Comparison of ENCODE assay signal across 13 mouse cellular contexts in the genomic region with DNA sequence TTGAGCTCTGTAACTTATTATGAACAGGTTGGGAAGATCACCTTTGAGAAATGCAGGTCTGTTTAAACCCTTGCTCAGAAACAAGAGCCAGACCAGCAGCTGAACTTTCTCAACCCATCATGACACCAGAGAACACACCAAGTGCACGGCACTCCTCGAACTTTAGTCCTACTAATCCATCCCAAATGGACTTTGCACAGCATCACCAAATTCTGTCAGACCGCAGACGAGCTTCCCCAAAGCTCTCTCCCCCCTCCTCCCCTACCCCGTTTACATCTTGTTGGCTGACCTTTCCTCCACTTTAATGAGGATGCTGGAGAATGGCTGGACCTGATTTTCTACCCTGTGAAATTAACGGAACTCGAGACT. TPM values are rescaled to one million over a fixed set of nuclear protein-coding genes. Genes with fewer than 3 reads are reported as not detected.
DNase-seq lines count a peak whose midpoint lies in the region; ATAC-seq and TF ChIP-seq lines count a peak whose summit lies in the region.
"Had no signal": no experiment of that assay in that cellular context is flagged by ENCODE, and none has a peak within 500 bp of the region (broad histone marks: within the 10 kb centered on the region; RNA-seq: fewer than 3 reads in every experiment).

No protein-coding gene starts in this region.

- ATAC-seq in hindbrain, postnatal 0 days, result no peak
- ATAC-seq in forebrain, embryonic 11.5 days (replicated peaks; ENCODE audit: low FRiP score), result no peak
- no peak for ATAC-seq in hindbrain, embryonic 14.5 days (ENCODE audit: low FRiP score)

- intact Hi-C loops in left cerebral cortex, postnatal 4 days (cut with DNase I), result no loop called here

- no peak for DNase-seq in hindbrain, embryonic 10.5 days (ENCODE audit: low spot score)
- DNase-seq in hindbrain, postnatal 0 days (ENCODE audit: low spot score), result no peak
- peak; percentile 24 for DNase-seq in Muller cell, postnatal 12 days (ENCODE audit: inconsistent ontology term)
- DNase-seq in forebrain, embryonic 11.5 days (ENCODE audit: low spot score), result no peak
- no peak for DNase-seq in hindbrain, embryonic 14.5 days (ENCODE audit: low spot score)
- DNase-seq in left cerebral cortex, postnatal 4 days, result no peak
- DNase-seq in liver, result no peak
- DNase-seq in urinary bladder, postnatal 36 days (ENCODE audit: low spot score in 2 of 2), result no peak
- DNase-seq: adrenal gland, postnatal 25 days; cerebellum, postnatal 25 days; heart, postnatal 36 days; kidney, adult 2 months had no signal

- H3K9me3 ChIP-seq in hindbrain, embryonic 10.5 days, result no peaks in the 10 kb centered on the region
- no peaks in the 10 kb centered on the region for H3K9me3 ChIP-seq in hindbrain, postnatal 0 days (ENCODE audit: low read length)
- H3K9me3 ChIP-seq in forebrain, embryonic 11.5 days (ENCODE audit: control insufficient read depth, low read length), result no peaks in the 10 kb centered on the region
- H3K9me3 ChIP-seq in hindbrain, embryonic 14.5 days (ENCODE audit: control insufficient read depth, low read length), result no peaks in the 10 kb centered on the region

- H3K36me3 ChIP-seq in hindbrain, embryonic 10.5 days, result peaks cover 10% of the 10 kb centered on the region
- no peaks in the 10 kb centered on the region for H3K36me3 ChIP-seq in hindbrain, postnatal 0 days (ENCODE audit: insufficient read depth, low read length)
- H3K36me3 ChIP-seq in forebrain, embryonic 11.5 days (ENCODE audit: control insufficient read depth, insufficient read depth, low read length), result no peaks in the 10 kb centered on the region
- no peaks in the 10 kb centered on the region for H3K36me3 ChIP-seq in hindbrain, embryonic 14.5 days (replicated peaks; ENCODE audit: control insufficient read depth, insufficient read depth)

- H3K4me2 ChIP-seq in hindbrain, postnatal 0 days (ENCODE audit: low read depth, low read length), result no peak overlapping the region
- peak overlapping the region; percentile 31; the same call in 1 of the 2 replicates for H3K4me2 ChIP-seq in forebrain, embryonic 11.5 days (ENCODE audit: low read depth, low read length, severe bottlenecking)
- H3K4me2 ChIP-seq in hindbrain, embryonic 14.5 days (replicated peaks), result 0 out of 2 replicates have a peak overlapping the region, but pooled peaks have one; percentile 13

- no peak for TF ChIP-seq CTCF in hindbrain, postnatal 0 days (IDR thresholded peaks at IDR 0.05; ENCODE audit: low read depth)

- H3K4me3 ChIP-seq in hindbrain, embryonic 10.5 days, result peak overlapping the region; percentile 33
- H3K4me3 ChIP-seq in hindbrain, postnatal 0 days (ENCODE audit: low read length), result no peak overlapping the region
- H3K4me3 ChIP-seq in forebrain, embryonic 11.5 days (ENCODE audit: low read depth, low read length), result no peak overlapping the region
- H3K4me3 ChIP-seq in hindbrain, embryonic 14.5 days (replicated peaks; ENCODE audit: low read length), result no peak overlapping the region
- H3K4me3 ChIP-seq: erythroblast, embryonic 14.5 days had no signal

- peak overlapping the region; percentile 82 for H3K27ac ChIP-seq in hindbrain, embryonic 10.5 days
- H3K27ac ChIP-seq in hindbrain, postnatal 0 days, result no peak overlapping the region
- H3K27ac ChIP-seq in forebrain, embryonic 11.5 days (ENCODE audit: low read depth, low read length), result no peak overlapping the region; the same call in 1 of the 2 replicates
- no peak overlapping the region for H3K27ac ChIP-seq in hindbrain, embryonic 14.5 days

- H3K9ac ChIP-seq in hindbrain, postnatal 0 days (replicated peaks; ENCODE audit: low read length), result no peak overlapping the region
- no peak overlapping the region for H3K9ac ChIP-seq in forebrain, embryonic 11.5 days (ENCODE audit: low read length)
- H3K9ac ChIP-seq in hindbrain, embryonic 14.5 days, result no peak overlapping the region

- WGBS in hindbrain, embryonic 10.5 days, result 17% methylated on average over 7 of the region's 7 CpGs
- 28% methylated on average over 7 of the region's 7 CpGs for WGBS in hindbrain, postnatal 0 days
- WGBS in forebrain, embryonic 11.5 days, result 6% methylated on average over 7 of the region's 7 CpGs
- WGBS in hindbrain, embryonic 14.5 days, result 13% methylated on average over 7 of the region's 7 CpGs

- peaks cover 7% of the 10 kb centered on the region; the same call in 1 of the 2 replicates for H3K27me3 ChIP-seq in hindbrain, embryonic 10.5 days (ENCODE audit: insufficient read depth, poor library complexity, severe bottlenecking)
- no peaks in the 10 kb centered on the region for H3K27me3 ChIP-seq in hindbrain, postnatal 0 days (ENCODE audit: insufficient read depth, low read length)
- no peaks in the 10 kb centered on the region for H3K27me3 ChIP-seq in forebrain, embryonic 11.5 days (ENCODE audit: control insufficient read depth, insufficient read depth, low read length)
- H3K27me3 ChIP-seq in hindbrain, embryonic 14.5 days (ENCODE audit: control insufficient read depth, insufficient read depth, low read length), result no peaks in the 10 kb centered on the region

- H3K4me1 ChIP-seq in hindbrain, embryonic 10.5 days (replicated peaks), result peaks cover 95% of the 10 kb centered on the region
- H3K4me1 ChIP-seq in hindbrain, postnatal 0 days (ENCODE audit: insufficient read depth, low read length), result peaks cover 29% of the 10 kb centered on the region
- H3K4me1 ChIP-seq in forebrain, embryonic 11.5 days (replicated peaks; ENCODE audit: control insufficient read depth, insufficient read depth, low read length), result peaks cover 21% of the 10 kb centered on the region
- peaks cover 54% of the 10 kb centered on the region for H3K4me1 ChIP-seq in hindbrain, embryonic 14.5 days (replicated peaks; ENCODE audit: control insufficient read depth, insufficient read depth, low read length)

RNA-seq across cellular contexts. Expression of gene Epha4, which starts 19.1 kb away (rescaled TPM):
- polyA plus RNA-seq in hindbrain, embryonic 10.5 days (2016; fragmentation: Nextera tagmentation; extraction: Ambion mirVana), result 25.4 and 30.4 TPM in 2 replicates
- 88.1 and 107 TPM in 2 replicates for total RNA-seq in hindbrain, postnatal 0 days (2014; rRNA removed)
- 34.2 and 36.0 TPM in 2 replicates for polyA plus RNA-seq in hindbrain, postnatal 0 days (2015; fragmentation: Nextera tagmentation; extraction: Ambion mirVana)
- polyA plus RNA-seq in forebrain, embryonic 11.5 days (2014; fragmentation: Nextera tagmentation; extraction: Ambion mirVana), result 38.4 and 42.9 TPM in 2 replicates
- 49.3 and 50.0 TPM in 2 replicates for polyA plus RNA-seq in hindbrain, embryonic 14.5 days (2014; fragmentation: Nextera tagmentation; extraction: Ambion mirVana)
- total RNA-seq in left cerebral cortex, postnatal 4 days (2021), result 100 to 1,000 TPM; 139 to 161 TPM
- polyA plus RNA-seq: erythroblast, embryonic 14.5 days had no signal
